Mouse (Mus musculus) cerebellum, adult 8-10 months (tissue): ENCODE measurements around the gene Kcnj14.
A peak's percentile ranks its signal among the peaks of the same experiment; 100 is the strongest.

Experiments
- DNase-seq: peaks from one replicate; pipeline ENCODE4 v3.0.0; 2022

Kcnj14 gene

GRCm38 (mm10) chr7:45824598-45824997 is at the start of gene Kcnj14:
Gene Kcnj14, minus strand, starts transcription at chr7:45824782.
- no peak for DNase-seq

GRCm38 (mm10) chr7:45873061-45873947 is 48.7 kb upstream of the Kcnj14 start:
- DNase-seq: peak; percentile 55

- DNase-seq: peak; percentile 90
Measured at GRCm38 (mm10) chr7:45872624-45873023, 48.0 kb upstream of the Kcnj14 start, which contains the start of gene Kdelr1. Gene Kdelr1, plus strand, starts transcription at chr7:45872772.

- DNase-seq: no peak
Measured at GRCm38 (mm10) chr7:45870282-45871058, 45.9 kb upstream of the Kcnj14 start.

- DNase-seq: no peak
Measured at GRCm38 (mm10) chr7:45869787-45870186, 45.2 kb upstream of the Kcnj14 start.

- no peak for DNase-seq
Measured at GRCm38 (mm10) chr7:45869107-45869670, 44.6 kb upstream of the Kcnj14 start.

GRCm38 (mm10) chr7:45867871-45868270 is 43.3 kb upstream of the Kcnj14 start:
- DNase-seq: no peak

- DNase-seq: peak; percentile 64
Measured at GRCm38 (mm10) chr7:45865925-45866910, 41.6 kb upstream of the Kcnj14 start.

GRCm38 (mm10) chr7:45864435-45864834 is 39.9 kb upstream of the Kcnj14 start:
- DNase-seq: no peak

GRCm38 (mm10) chr7:45862804-45863203 is 38.2 kb upstream of the Kcnj14 start:
- DNase-seq: no peak

GRCm38 (mm10) chr7:45859008-45859407 is 34.4 kb upstream of the Kcnj14 start:
- no peak for DNase-seq

- peak; percentile 67 for DNase-seq
Measured at GRCm38 (mm10) chr7:45856950-45857901, 32.6 kb upstream of the Kcnj14 start.

- no peak for DNase-seq
Measured at GRCm38 (mm10) chr7:45853089-45853488, 28.5 kb upstream of the Kcnj14 start.

GRCm38 (mm10) chr7:45850661-45851060 is 26.1 kb upstream of the Kcnj14 start:
- DNase-seq: no peak

- DNase-seq: no peak
Measured at GRCm38 (mm10) chr7:45848447-45849027, 24.0 kb upstream of the Kcnj14 start.

- DNase-seq: no peak
Measured at GRCm38 (mm10) chr7:45842950-45843744, 18.6 kb upstream of the Kcnj14 start.

- DNase-seq: peak; percentile 8
Measured at GRCm38 (mm10) chr7:45833924-45834323, 9.3 kb upstream of the Kcnj14 start.

- DNase-seq: peak; percentile 6
Measured at GRCm38 (mm10) chr7:45833148-45833790, 8.7 kb upstream of the Kcnj14 start.

- DNase-seq: peak; percentile 10
Measured at GRCm38 (mm10) chr7:45832428-45832827, 7.8 kb upstream of the Kcnj14 start.
